Mouse (Mus musculus) neural tube, embryonic 12.5 days (tissue): ENCODE measurements around the gene Wwox. TPM values are rescaled to one million over a fixed set of nuclear protein-coding genes. Genes with fewer than 3 reads are reported as not detected.
A peak's percentile ranks its signal among the peaks of the same experiment; 100 is the strongest.

Experiments used
- ATAC-seq: fragments of 200-750 bp; cut with Nextera tagmentation; 2 replicates; pipeline ENCODE4 v1.8.0; 2017; ENCODE audit warnings: low read depth, mild to moderate bottlenecking, moderate TSS enrichment, moderate library complexity; ENCODE audit not compliant: low FRiP score
- H3K27ac ChIP-seq: fragments of 300-500 bp; sonication (generic); 2 replicates; pipeline ENCODE4 v1.5.1; 2016
- H3K27me3 ChIP-seq: fragments of 300-500 bp; sonication (generic); replicated peaks from 2 replicates; pipeline ENCODE4 v1.6.1; 2016; ENCODE audit warnings: mild to moderate bottlenecking
- H3K36me3 ChIP-seq: fragments of 300-500 bp; sonication (generic); 2 replicates; pipeline ENCODE4 v1.6.1; 2016; ENCODE audit warnings: mild to moderate bottlenecking
- H3K4me1 ChIP-seq: fragments of 300-500 bp; sonication (generic); 2 replicates; pipeline ENCODE4 v1.6.1; 2016
- H3K4me2 ChIP-seq: fragments of 300-500 bp; sonication (generic); replicated peaks from 2 replicates; pipeline ENCODE4 v1.6.1; 2016; ENCODE audit warnings: mild to moderate bottlenecking
- H3K4me3 ChIP-seq: fragments of 300-500 bp; sonication (generic); 2 replicates; pipeline ENCODE4 v1.5.1; 2016
- H3K9ac ChIP-seq: fragments of 300-500 bp; sonication (generic); 2 replicates; pipeline ENCODE4 v1.6.1; 2016; ENCODE audit warnings: mild to moderate bottlenecking
- H3K9me3 ChIP-seq: fragments of 300-500 bp; sonication (generic); 2 replicates; pipeline ENCODE4 v1.6.1; 2016; ENCODE audit warnings: mild to moderate bottlenecking
- WGBS: fragments of 180-500 bp; shearing (Covaris S2); methylation state at CpG from one replicate; pipeline ENCODE4 v1.1.7; 2016; 5-methylcytosine and 5-hydroxymethylcytosine counted together
- polyA plus RNA-seq: library from polyadenylated mRNA; unstranded; fragments of >200 nt; fragmentation: Nextera tagmentation; extraction: Ambion mirVana; gene quantifications from 2 replicates; pipeline ENCODE4 v1.2.1, GENCODE M21; 2016

Wwox gene
- polyA plus RNA-seq, 1 experiment from 2014 or later = 12.7 TPM

GRCm38 (mm10) chr8:115249688-115250366 lies 810.4 kb downstream of the Wwox start:
- H3K27ac ChIP-seq = no peak overlapping the region
- peak overlapping the region; percentile 41 for H3K4me2 ChIP-seq
- H3K9me3 ChIP-seq = no peaks in the 10 kb centered on the region
- H3K4me1 ChIP-seq = peaks cover 7% of the 10 kb centered on the region; the same call in 1 of the 2 replicates
- peaks cover 39% of the 10 kb centered on the region for H3K27me3 ChIP-seq
- no peak overlapping the region for H3K9ac ChIP-seq
- no peak for ATAC-seq
- H3K4me3 ChIP-seq = no peak overlapping the region
- WGBS = 32% methylated on average over 22 of the region's 22 CpGs
- H3K36me3 ChIP-seq = no peaks in the 10 kb centered on the region

- Histone ChIP-seq H3K27ac (no peak overlapping the region), H3K9ac (no peak overlapping the region), H3K9me3 (no peaks in the 10 kb centered on the region), H3K4me2 (no peak overlapping the region), H3K36me3 (no peaks in the 10 kb centered on the region), H3K4me1 (no peaks in the 10 kb centered on the region), H3K4me3 (no peak overlapping the region), H3K27me3 (0 out of 2 replicates have a peak, but pooled peaks cover 5% of the 10 kb centered on the region)
- 86% methylated on average over 13 of the region's 13 CpGs for WGBS
- no peak for ATAC-seq
Observed at GRCm38 (mm10) chr8:115255550-115255949, 816.1 kb downstream of the Wwox start.

- no peak overlapping the region for H3K9ac ChIP-seq
- no peaks in the 10 kb centered on the region for H3K9me3 ChIP-seq
- H3K36me3 ChIP-seq = no peaks in the 10 kb centered on the region
- WGBS = 78% methylated on average over 17 of the region's 17 CpGs
- no peak for ATAC-seq
- no peaks in the 10 kb centered on the region for H3K4me1 ChIP-seq
- H3K27ac ChIP-seq = no peak overlapping the region
- H3K4me2 ChIP-seq = no peak overlapping the region
- H3K4me3 ChIP-seq = no peak overlapping the region
- H3K27me3 ChIP-seq = peaks cover 2% of the 10 kb centered on the region; the same call in 1 of the 2 replicates
Observed at GRCm38 (mm10) chr8:115257417-115257816, 818.0 kb downstream of the Wwox start.

GRCm38 (mm10) chr8:115259806-115260205 lies 820.4 kb downstream of the Wwox start:
- Histone ChIP-seq H3K4me2 (no peak overlapping the region), H3K36me3 (no peaks in the 10 kb centered on the region), H3K9me3 (no peaks in the 10 kb centered on the region), H3K9ac (no peak overlapping the region), H3K4me1 (no peaks in the 10 kb centered on the region), H3K4me3 (no peak overlapping the region), H3K27ac (no peak overlapping the region), H3K27me3 (peaks cover 6% of the 10 kb centered on the region)
- no peak for ATAC-seq
- 57% methylated on average over 12 of the region's 12 CpGs for WGBS

GRCm38 (mm10) chr8:115267196-115267595 lies 827.7 kb downstream of the Wwox start:
- WGBS = 76% methylated on average over 11 of the region's 11 CpGs
- H3K4me3 ChIP-seq = no peak overlapping the region

GRCm38 (mm10) chr8:115269601-115270000 lies 830.1 kb downstream of the Wwox start:
- WGBS = 31% methylated on average over 4 of the region's 4 CpGs
- Histone ChIP-seq H3K4me2 (no peak overlapping the region), H3K9me3 (no peaks in the 10 kb centered on the region), H3K36me3 (no peaks in the 10 kb centered on the region), H3K27me3 (no peaks in the 10 kb centered on the region), H3K27ac (no peak overlapping the region), H3K9ac (no peak overlapping the region), H3K4me1 (no peaks in the 10 kb centered on the region), H3K4me3 (no peak overlapping the region)
- no peak for ATAC-seq

More at GRCm38 (mm10) chr8:115267196-115267595, 827.7 kb downstream of the Wwox start:
- ATAC-seq = no peak
- H3K36me3 ChIP-seq = no peaks in the 10 kb centered on the region
- H3K4me2 ChIP-seq = no peak overlapping the region
- H3K27me3 ChIP-seq = peaks cover 6% of the 10 kb centered on the region
- H3K4me1 ChIP-seq = no peaks in the 10 kb centered on the region
- no peak overlapping the region for H3K9ac ChIP-seq
- no peaks in the 10 kb centered on the region for H3K9me3 ChIP-seq
- no peak overlapping the region for H3K27ac ChIP-seq

- no peak for ATAC-seq
- Histone ChIP-seq H3K9me3 (no peaks in the 10 kb centered on the region), H3K4me3 (no peak overlapping the region), H3K27ac (no peak overlapping the region), H3K9ac (no peak overlapping the region), H3K4me2 (no peak overlapping the region), H3K27me3 (no peaks in the 10 kb centered on the region), H3K4me1 (no peaks in the 10 kb centered on the region), H3K36me3 (no peaks in the 10 kb centered on the region)
- WGBS = 68% methylated on average over 6 of the region's 6 CpGs
Observed at GRCm38 (mm10) chr8:115273976-115274375, 834.5 kb downstream of the Wwox start.

GRCm38 (mm10) chr8:115276281-115276680 lies 836.8 kb downstream of the Wwox start:
- H3K4me2 ChIP-seq = no peak overlapping the region

GRCm38 (mm10) chr8:115278291-115278690 lies 838.8 kb downstream of the Wwox start:
- ATAC-seq = no peak
- 81% methylated on average over 5 of the region's 5 CpGs for WGBS
- no peak overlapping the region for H3K27ac ChIP-seq
- H3K36me3 ChIP-seq = no peaks in the 10 kb centered on the region
- H3K27me3 ChIP-seq = no peaks in the 10 kb centered on the region
- H3K4me2 ChIP-seq = no peak overlapping the region
- H3K4me1 ChIP-seq = no peaks in the 10 kb centered on the region
- no peak overlapping the region for H3K4me3 ChIP-seq
- H3K9ac ChIP-seq = no peak overlapping the region
- no peaks in the 10 kb centered on the region for H3K9me3 ChIP-seq

More at GRCm38 (mm10) chr8:115276281-115276680, 836.8 kb downstream of the Wwox start:
- H3K27ac ChIP-seq = no peak overlapping the region
- ATAC-seq = no peak
- no peak overlapping the region for H3K9ac ChIP-seq
- WGBS = 68% methylated on average over 2 of the region's 2 CpGs
- no peaks in the 10 kb centered on the region for H3K9me3 ChIP-seq
- no peaks in the 10 kb centered on the region for H3K36me3 ChIP-seq
- no peaks in the 10 kb centered on the region for H3K27me3 ChIP-seq
- no peaks in the 10 kb centered on the region for H3K4me1 ChIP-seq
- no peak overlapping the region for H3K4me3 ChIP-seq

GRCm38 (mm10) chr8:115290224-115290623 lies 850.8 kb downstream of the Wwox start:
- no peak overlapping the region for H3K4me3 ChIP-seq
- no peaks in the 10 kb centered on the region for H3K4me1 ChIP-seq
- no peak for ATAC-seq
- H3K4me2 ChIP-seq = no peak overlapping the region
- H3K27me3 ChIP-seq = no peaks in the 10 kb centered on the region
- H3K9ac ChIP-seq = no peak overlapping the region
- WGBS = 53% methylated on average over 8 of the region's 8 CpGs
- peaks cover 7% of the 10 kb centered on the region; the same call in 1 of the 2 replicates for H3K9me3 ChIP-seq
- no peaks in the 10 kb centered on the region for H3K36me3 ChIP-seq
- H3K27ac ChIP-seq = no peak overlapping the region

- 66% methylated on average over 9 of the region's 9 CpGs for WGBS
- Histone ChIP-seq H3K27me3 (no peaks in the 10 kb centered on the region), H3K9me3 (peaks cover 3% of the 10 kb centered on the region; the same call in 1 of the 2 replicates), H3K9ac (no peak overlapping the region), H3K4me2 (no peak overlapping the region), H3K4me3 (no peak overlapping the region), H3K36me3 (no peaks in the 10 kb centered on the region), H3K27ac (no peak overlapping the region), H3K4me1 (no peaks in the 10 kb centered on the region)
- no peak for ATAC-seq
Observed at GRCm38 (mm10) chr8:115296760-115297159, 857.3 kb downstream of the Wwox start.

GRCm38 (mm10) chr8:115302484-115302883 lies 863.0 kb downstream of the Wwox start:
- Histone ChIP-seq H3K4me2 (no peak overlapping the region), H3K9ac (no peak overlapping the region), H3K4me1 (peaks cover 10% of the 10 kb centered on the region), H3K9me3 (no peaks in the 10 kb centered on the region), H3K36me3 (no peaks in the 10 kb centered on the region), H3K27ac (no peak overlapping the region), H3K27me3 (no peaks in the 10 kb centered on the region), H3K4me3 (no peak overlapping the region)
- no peak for ATAC-seq
- WGBS = 46% methylated on average over 7 of the region's 7 CpGs

GRCm38 (mm10) chr8:115307412-115307811 lies 868.0 kb downstream of the Wwox start:
- no peak overlapping the region for H3K9ac ChIP-seq
- 59% methylated on average over 4 of the region's 4 CpGs for WGBS
- H3K4me2 ChIP-seq = no peak overlapping the region
- H3K27me3 ChIP-seq = no peaks in the 10 kb centered on the region
- H3K36me3 ChIP-seq = no peaks in the 10 kb centered on the region
- no peak overlapping the region for H3K4me3 ChIP-seq
- peaks cover 7% of the 10 kb centered on the region for H3K4me1 ChIP-seq
- no peaks in the 10 kb centered on the region for H3K9me3 ChIP-seq
- H3K27ac ChIP-seq = no peak overlapping the region
- no peak for ATAC-seq
